Mouse (Mus musculus) layer of hippocampus, postnatal 14 days (tissue): Measurements from ENCODE around the gene Ccdc65. TPM values are rescaled to one million over a fixed set of nuclear protein-coding genes. Genes with fewer than 3 reads are reported as not detected.

Experiments
- total RNA-seq, 2 experiments: library from RNA; stranded (reverse); gene quantifications; 2 replicates each; pipeline ENCODE4 v1.2.3; 2021

The Ccdc65 gene
- total RNA-seq, 2 experiments from 2014 or later, result 8.9 to 10.1 TPM

Other genes starting within 250 kb of the Ccdc65 start
- gene OR5BS1P, start 238.3 kb upstream of the Ccdc65 start, total RNA-seq, result not detected
- gene Lalba, start 225.5 kb upstream of the Ccdc65 start, total RNA-seq, result not detected
- gene Olfr279, start 215.8 kb upstream of the Ccdc65 start, total RNA-seq, result under 1 TPM; 0.21 to 0.37 TPM
- 10 to 100 TPM; 65.5 to 65.8 TPM for gene Kansl2, start 173.9 kb upstream of the Ccdc65 start, total RNA-seq
- gene Ccnt1, start 137.3 kb upstream of the Ccdc65 start, total RNA-seq, result 10 to 100 TPM; 43.9 to 44.7 TPM
- gene 4930415O20Rik, start 137.2 kb upstream of the Ccdc65 start, total RNA-seq, result not detected
- 10 to 100 TPM; 45.1 to 45.3 TPM for gene Adcy6, start 98.1 kb upstream of the Ccdc65 start, total RNA-seq
- gene Cacnb3, start 77.4 kb upstream of the Ccdc65 start, total RNA-seq, result 100 to 1,000 TPM; 159 to 168 TPM
- gene Ddx23, start 45.3 kb upstream of the Ccdc65 start, total RNA-seq, result 10 to 100 TPM; 60.3 to 70.2 TPM
- gene Rnd1, start 30.7 kb upstream of the Ccdc65 start, total RNA-seq, result 10 to 100 TPM; 18.8 to 21.5 TPM
- gene Fkbp11, start 20.0 kb downstream of the Ccdc65 start, total RNA-seq, result 1 to 10 TPM; 1.3 to 2.7 TPM
- 100 to 1,000 TPM; 791 to 794 TPM for gene Arf3, start 55.0 kb downstream of the Ccdc65 start, total RNA-seq
- under 1 TPM; 0.41 to 0.48 TPM for gene Wnt10b, start 69.9 kb downstream of the Ccdc65 start, total RNA-seq
- gene Wnt1, start 81.7 kb downstream of the Ccdc65 start, total RNA-seq, result not detected
- 100 to 1,000 TPM; 747 to 793 TPM for gene Ddn, start 101.3 kb downstream of the Ccdc65 start, total RNA-seq
- 10 to 100 TPM; 44.5 to 46.2 TPM for gene Prkag1, start 123.3 kb downstream of the Ccdc65 start, total RNA-seq
- gene Kmt2d, start 163.0 kb downstream of the Ccdc65 start, total RNA-seq, result 10 to 100 TPM; 71.7 to 83.1 TPM
- gene Rhebl1, start 186.3 kb downstream of the Ccdc65 start, total RNA-seq, result 1 to 10 TPM; 8.1 to 9.3 TPM
- gene Dhh, start 190.3 kb downstream of the Ccdc65 start, total RNA-seq, result under 1 TPM; 0.31 to 0.35 TPM
- gene Lmbr1l, start 210.0 kb downstream of the Ccdc65 start, total RNA-seq, result 10 to 100 TPM; 13.7 to 17.9 TPM
- 100 to 1,000 TPM; 661 to 671 TPM for gene Tuba1b, start 226.4 kb downstream of the Ccdc65 start, total RNA-seq
- not detected for gene Gm49450, start 245.3 kb downstream of the Ccdc65 start, total RNA-seq
- 1,000 to 10,000 TPM; 2,120 to 2,322 TPM for gene Tuba1a, start 245.5 kb downstream of the Ccdc65 start, total RNA-seq